Mouse (Mus musculus) heart, postnatal 4 days (tissue): ENCODE measurements around the gene Fam163a. TPM values are rescaled to one million over a fixed set of nuclear protein-coding genes. Genes with fewer than 3 reads are reported as not detected.

Experiments
- DNase-seq: peaks from one replicate; pipeline ENCODE4 v3.0.0; 2021
- total RNA-seq, 2 experiments: library from RNA; stranded (reverse); gene quantifications; 2 replicates each; pipeline ENCODE4 v1.2.3; 2021

Fam163a gene
- total RNA-seq, 2 experiments from 2014 or later: 0.81 to 0.88 TPM

DNA sequence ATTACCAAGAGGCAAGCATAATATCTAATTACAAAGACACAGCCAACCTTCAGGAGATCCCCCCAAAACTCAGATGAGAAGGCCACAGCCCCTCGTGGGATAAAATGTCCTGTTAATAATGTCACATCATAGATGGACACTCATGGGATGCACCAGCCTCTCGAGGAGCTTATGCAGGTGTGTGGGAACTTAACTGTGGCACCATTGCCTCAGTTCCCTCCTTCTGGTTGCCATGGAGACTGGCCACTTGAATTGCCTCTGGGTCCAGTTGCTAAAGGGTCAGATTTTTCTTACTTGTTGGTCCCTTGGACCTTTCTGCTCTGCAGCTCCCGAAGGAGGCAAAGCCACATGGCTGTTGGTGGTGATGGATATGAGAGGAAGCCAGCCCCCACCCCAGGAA lies 127.2 kb downstream of the Fam163a start:
- no peak for DNase-seq

DNA sequence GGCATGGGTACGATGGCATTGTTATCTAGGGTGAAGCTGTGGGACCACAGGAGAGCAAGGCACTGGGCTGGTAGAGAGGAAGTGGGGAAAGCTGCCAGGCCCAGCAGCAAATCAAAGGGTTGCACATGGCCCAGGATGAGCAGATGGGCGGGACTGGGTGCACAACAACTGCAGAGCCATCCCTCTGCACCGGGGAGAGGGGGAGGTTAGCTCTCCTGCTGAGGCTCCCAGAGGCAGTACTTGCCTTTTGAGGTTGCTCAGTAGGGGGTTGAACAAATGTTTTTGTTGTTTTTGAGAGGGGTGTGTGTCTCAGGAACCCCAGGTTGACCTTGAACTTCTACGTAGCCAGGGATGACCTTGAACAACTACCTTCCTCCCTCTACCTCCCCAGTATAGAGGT lies 128.4 kb downstream of the Fam163a start:
- DNase-seq: no peak

DNA sequence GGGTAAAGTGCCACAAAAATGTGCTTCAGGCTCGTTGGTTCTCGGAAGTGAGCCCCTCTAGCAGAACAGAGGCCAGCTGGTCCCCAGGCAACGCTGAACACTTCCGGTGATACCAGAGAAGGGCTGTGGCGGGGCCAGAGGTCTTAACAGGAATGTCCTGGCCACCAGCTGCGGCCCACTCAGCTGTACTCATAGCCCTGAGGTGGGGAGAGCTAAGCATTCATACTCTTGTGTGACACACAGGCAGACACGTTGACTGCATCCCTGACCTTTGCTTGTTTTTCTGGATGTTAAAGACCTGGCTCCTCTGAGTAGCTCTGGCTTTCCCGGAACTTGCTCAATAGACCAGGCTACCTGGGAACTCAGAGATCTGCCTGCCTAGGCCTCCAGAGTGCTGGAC lies 130.3 kb downstream of the Fam163a start:
- DNase-seq: peak; percentile 38

DNA sequence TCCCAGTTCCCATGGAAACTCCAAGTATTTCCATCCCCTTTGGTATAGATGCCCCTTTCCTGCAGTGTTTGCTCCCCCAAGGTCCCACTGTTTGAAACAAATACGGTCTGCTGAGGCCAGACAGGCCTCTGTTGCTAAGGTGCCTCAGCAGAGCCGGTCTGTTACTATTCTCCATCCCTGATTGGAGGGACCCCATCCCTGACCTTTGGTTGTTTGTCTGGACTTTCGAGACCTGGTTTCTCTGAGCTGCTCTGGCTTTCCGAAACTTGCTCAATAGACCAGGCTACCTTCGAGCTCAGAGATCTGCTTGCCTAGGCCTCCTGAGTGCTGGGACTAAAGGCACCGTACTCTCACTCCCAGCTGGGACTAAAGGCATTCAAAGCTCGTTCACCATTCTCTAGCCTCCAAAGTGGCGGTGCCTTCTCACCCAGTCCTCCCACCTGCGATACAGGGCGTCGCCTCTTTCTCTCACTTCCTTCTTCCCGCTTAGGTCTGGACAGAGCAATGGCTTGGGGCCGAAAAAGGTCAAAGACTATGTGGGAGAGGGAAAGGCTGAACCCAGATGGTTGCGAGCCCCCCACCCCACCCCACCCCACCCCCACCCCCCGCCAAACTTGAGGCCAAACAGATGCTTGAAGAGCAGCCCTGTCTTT lies 131.5 kb downstream of the Fam163a start:
- DNase-seq: no peak

DNA sequence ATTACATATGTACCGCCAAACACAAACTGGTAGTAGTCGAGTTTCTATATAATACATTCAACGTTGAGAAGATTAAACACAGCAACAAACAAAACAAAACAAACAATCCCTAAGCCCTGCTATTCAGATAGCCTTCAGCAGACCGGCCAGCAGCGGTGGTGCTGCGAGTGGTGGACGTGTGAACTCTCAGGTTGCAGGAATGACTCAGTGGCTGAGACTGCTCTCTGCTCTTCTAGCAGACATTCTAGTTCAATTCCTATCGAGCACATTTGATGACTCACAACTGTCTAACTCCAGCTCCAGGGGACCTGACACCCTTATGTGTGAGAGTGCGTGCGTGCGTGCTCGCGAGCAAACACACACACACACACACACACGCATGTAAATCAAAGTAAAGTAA lies 134.7 kb downstream of the Fam163a start:
- no peak for DNase-seq

DNA sequence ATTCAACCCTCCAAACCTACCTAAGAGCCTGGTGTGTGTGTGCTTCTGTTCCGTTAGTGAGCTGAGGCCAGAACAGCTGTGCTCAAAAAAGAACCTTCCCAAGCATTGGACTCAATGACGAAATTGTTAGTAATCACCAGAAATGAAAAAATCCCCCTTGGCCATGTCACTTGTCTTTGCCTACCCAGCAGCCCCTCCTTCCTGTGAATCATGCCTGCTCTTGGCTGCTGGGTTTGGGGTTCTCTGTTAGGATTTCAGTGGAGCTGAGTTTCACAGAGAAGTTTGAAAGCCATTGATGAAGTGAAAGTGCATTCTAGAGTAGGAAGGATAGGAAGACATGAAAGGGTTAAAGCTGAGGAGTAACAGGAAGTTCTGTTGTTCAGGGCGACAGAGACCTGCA lies 138.7 kb downstream of the Fam163a start:
- DNase-seq: no peak

DNA sequence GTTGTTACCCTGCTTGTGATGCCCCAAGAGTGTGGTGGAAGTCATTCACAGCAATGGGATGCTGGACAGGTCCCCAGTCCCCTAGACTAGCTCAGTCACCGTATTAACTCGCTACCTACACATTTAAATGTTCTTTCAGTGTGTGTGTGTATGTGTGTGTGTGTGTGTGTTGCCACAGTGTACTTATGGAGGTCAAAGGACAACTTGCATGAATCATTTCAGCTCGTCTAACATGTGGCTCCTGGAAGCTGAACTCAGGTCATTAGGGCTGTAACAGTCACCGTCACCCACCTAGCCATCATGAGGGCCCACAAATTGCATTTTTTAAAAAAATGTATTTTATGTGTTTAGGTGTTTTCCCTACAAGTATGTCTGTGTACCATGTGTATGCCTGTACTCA lies 142.6 kb downstream of the Fam163a start:
- no peak for DNase-seq

DNA sequence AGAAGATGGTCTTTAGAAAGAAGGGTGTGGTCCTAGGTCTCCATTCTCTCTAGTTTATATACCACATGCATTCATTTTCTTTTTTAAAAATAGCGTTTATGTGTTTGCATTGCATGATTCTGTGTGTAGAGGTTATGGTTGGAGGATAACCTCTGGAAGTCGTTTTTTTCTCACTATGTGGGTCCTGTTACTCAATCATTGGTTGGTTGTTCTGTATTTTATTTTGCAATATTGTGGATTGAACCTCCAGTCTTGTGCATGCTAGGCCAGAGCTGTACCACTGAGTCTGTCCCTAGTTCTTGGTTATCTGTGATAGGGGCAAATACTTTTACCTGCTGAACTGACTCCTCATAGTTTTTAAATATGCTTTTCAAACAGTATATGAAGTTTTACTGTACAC lies 146.6 kb downstream of the Fam163a start:
- no peak for DNase-seq

DNA sequence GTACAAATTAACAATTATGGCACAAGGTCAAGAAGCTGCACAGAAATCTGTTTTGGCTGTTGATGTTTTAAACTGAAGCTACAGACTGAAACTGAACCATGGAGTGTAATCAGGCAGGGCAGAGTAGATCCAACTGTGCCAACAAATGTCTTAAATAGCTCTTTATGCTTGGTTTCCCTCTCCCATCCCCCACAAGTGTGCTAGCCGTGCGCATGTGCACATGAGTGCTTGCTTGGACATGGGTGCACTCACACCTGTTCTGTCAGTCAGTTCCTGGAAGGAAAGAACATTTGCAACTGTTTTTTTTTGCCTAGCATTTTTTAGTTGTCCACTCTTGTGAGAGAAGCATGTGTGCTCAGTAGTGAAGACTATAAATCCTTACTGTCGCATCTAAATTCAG lies 158.1 kb downstream of the Fam163a start:
- no peak for DNase-seq

DNA sequence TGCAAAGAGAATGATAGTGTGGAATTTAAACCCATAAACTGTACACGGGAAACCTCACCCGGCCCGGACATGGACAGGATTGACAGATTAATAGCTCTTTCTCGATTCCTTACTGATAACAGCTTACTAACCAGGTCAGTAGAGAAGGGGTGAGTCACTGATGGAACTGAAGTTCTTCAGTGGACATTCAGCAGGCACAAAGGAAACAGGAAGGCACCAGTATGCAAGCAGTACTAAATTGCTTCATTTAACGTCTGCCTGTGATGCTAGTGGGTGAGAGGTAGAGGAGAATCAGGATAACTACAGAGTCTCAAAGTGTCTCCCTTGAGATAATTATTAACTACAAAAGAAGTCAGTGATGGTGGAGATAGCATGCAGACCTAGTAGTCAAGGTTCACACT lies 160.6 kb downstream of the Fam163a start:
- no peak for DNase-seq

DNA sequence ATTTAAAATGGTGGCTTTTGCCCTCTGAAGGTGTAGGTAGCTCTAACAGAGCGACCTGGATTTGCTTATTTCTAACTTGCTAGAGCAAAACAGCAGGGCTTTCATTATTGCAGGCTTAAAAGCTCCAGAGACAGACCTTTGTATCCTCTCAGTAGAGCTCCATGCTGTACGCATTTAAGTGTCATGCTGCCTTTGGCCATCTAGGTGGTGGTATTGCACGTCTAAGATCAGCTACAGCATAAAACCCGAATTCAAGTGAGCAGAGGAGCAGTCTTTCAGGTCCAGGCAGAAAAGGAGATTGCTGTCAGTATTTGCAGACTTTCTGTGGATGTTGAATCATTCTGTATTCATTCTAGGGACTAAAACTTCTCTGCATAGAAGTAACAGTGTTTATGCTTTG lies 161.8 kb downstream of the Fam163a start:
- DNase-seq: peak; percentile 50

DNA sequence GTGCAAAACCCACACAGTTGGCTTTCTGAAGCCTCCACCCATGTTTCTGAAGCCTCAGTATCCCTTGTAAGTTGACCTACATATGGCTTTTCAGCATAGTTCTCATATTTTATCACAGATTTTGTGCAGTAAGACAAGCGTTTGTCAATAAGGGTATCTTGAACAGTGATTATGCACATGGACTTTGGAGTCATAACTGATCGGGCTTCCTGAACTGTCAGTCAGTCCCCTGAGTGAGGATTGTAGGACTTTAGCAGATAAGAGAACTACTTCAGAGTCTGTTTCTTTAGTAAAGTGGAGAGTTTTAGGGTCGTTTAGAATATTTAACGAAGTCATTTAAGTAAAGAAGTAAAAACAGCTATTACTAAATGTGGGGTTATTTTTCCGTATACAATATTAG lies 162.3 kb downstream of the Fam163a start:
- no peak for DNase-seq

DNA sequence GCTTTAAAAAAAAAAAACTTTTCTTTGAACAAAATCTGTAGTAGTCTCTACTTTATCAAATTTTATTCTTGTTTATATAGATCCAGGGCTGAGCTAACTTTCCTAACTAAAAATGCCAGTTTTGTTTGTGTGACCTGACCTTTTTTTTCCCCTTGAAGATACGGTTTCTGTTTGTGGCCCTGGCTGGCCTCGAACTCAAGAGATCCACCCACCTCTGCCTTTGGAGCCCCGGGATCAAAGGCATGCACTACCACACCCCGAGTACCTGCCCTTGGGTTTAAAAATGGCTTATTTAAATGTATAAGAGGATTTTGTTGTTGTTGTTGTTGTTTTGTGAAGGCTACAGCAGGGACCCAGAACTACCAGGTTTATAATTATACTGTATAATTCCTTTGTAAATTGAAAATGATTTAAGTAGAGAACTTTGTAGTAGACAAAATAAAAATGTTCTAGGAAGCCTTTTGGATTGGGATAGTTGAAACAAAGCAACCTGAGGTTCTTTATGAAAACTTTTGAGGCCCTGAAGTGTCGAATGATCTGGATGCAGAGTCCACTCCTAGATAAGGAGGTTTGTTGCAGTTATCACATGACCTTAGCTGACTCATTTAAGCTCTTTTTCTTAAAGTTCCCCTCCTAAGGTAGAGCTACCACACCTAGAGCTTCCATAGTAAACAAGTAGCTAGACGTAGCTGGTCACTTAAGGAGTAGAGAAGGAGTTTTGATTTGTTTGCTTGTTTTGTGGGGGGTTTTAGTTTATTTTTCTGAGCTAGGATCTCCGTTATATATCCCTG lies 163.2 kb downstream of the Fam163a start:
- DNase-seq: no peak

DNA sequence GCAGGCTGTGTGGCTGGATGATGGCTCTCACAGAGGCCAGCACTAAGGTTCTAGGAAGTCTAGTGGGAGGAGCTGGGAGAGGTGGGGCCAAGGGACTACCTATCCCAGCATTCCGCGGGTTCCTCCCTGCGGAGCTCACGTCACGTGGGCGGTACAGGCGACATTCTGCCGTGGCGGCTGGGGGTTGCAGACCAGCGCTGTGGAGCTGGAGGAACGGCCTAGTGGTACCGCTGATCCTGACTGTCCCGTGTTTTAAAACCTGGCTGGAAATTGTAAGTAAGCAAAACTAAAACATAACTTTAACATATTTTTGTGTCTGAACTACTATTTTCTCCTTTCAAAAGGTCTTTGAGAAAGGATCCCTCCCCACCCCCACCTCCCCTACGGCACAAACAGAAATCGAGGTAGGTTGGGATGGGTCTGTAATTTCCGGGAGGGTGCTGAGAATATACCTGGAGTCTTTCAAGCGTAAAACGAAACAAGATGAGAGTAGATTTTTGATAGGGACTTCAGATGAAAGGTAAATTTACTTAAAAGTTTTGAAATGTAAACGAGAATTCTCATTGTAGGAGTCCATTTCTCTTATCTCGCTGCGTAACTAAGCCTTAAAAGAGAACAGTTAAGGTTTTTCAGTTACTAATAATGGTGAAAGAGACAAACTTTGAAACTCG lies 164.0 kb downstream of the Fam163a start:
- peak; percentile 92 for DNase-seq

DNA sequence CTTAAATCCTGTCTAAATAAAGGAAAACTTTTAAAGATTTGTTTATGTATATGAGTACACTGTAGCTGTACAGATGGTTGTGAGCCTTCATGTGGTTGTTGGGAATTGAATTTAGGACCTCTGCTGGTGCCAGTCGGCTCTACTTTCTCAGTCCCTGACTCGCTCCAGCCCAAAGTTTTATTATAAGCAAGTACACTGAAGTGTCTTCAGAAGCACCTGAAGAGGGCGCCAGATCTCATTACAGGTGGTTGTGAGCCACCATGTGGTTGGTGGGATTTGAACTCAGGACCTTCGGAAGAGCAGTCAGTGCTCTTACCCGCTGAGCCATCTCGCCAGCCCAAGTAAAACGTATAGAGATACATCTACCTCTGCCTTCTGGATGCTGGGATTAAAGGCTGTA lies 164.8 kb downstream of the Fam163a start:
- peak; percentile 12 for DNase-seq

DNA sequence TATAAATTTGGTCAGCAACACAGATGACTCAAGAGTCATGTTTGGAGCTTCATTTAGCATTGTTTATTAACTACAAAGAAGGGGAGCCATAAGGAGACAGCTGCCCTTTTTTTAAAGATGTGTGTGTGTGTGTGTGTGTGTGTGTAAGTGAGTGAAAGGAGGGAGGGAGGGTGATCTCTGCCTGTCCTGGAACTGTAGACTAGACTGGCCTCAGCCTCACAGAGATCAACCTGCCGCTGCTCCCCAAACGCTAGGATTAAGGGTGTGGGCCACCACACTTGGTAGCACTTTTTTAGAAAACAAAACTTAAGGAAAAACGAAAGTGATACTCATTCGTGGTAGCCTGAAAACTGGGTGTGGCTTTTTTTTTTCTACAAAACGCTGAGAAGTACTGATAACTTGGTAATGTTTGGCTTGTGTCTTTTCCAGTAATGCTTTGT lies 167.7 kb downstream of the Fam163a start:
- DNase-seq: peak; percentile 25

DNA sequence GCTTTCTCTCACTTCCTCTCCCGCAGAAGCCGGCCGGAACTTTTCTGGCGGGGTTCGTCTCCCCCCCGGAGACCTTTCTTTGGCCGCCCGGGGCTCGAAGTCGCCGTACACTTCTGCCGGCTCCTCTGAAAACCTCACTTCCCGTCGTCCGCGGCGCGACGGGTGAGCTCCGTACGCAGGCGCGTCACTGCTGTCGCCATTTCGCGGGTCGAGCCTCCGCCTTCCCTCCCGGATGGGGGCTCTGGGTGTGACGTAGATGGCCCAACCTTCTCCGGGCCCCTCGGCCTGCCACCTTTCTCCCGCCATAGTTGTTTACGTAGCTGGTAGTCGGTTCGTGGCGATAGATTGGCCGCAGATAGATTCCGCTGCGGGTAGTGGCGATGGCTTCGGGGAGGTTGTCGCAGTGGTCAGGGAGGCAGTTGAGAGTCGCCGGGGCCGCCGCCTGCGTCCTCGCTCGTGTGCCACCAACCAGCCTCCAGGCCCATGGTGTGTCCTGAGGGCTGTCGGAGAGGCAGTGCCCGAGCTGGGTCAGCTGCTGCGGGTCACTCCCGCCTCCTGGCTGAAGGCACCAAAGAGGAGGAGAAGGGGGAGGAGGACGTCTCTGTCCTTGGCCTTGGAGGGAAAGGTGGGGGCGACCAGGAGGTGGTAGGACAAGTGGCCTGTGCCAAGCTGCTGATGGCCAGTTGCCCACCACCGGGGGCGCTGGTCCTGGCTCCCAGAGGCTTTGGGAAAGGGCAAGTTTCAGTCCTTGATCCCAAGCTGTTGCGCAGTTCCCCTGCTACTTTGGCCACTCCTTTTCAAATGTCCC lies 168.7 kb downstream of the Fam163a start, which contains the start of gene Tor1aip1:
Gene Tor1aip1 (minus strand): TSS at position 551 of the 808 bp plus-strand sequence.
- peak; percentile 99 for DNase-seq

DNA sequence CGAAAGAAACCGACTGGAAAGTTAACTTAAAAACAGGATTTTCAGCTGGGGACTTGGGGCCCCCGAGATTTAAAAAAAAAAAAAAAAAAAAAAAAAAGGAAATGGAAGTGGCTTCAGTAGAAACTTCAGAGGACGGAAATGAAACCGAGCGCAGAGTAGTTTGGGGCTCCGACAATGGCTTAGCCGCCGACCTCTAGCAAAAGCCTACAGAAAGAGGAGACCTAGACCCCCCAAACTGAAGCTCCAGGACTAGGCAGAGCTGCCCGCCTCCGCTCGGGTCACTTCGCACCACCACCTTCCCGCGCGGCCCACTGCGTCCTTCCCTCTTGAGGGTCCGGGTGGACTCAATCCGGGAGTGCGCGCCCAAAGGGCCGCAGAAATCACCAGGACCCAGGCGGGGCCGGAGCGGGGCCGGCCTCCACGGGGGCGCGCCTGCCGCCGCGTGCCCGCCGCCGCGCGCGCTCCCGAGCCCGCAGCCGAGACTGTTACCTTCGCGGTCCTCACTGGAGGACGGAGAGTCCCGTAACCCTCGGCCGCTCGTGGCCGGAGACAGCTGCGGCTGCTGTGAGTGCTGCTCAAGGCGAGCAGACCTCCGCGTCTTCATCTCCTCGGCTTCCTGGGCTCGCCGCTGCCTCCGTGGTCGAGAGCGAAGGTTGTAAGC lies 169.4 kb downstream of the Fam163a start, which contains the start of gene Tor1aip2:
Gene Tor1aip2 (plus strand): TSS at position 135 of the 661 bp plus-strand sequence.
- DNase-seq: peak; percentile 86

DNA sequence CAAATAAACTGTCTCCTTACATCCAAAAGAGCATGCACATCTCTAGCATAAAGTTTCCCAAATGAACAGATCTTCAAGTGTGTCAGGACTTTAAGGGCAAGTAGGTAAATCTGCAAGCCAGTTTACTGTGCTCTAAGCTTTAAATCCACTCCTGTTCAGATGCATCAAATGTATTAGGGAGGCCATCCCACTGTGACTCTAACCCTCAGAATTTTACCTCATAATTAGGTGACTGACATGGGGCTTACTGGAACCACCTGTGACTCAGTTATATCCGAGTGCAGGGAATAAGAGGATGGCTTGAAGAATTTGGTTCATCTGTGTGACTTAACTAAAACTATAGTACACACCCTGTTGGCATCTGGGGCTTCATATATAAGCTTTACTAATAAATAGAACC lies 170.2 kb downstream of the Fam163a start:
- no peak for DNase-seq

DNA sequence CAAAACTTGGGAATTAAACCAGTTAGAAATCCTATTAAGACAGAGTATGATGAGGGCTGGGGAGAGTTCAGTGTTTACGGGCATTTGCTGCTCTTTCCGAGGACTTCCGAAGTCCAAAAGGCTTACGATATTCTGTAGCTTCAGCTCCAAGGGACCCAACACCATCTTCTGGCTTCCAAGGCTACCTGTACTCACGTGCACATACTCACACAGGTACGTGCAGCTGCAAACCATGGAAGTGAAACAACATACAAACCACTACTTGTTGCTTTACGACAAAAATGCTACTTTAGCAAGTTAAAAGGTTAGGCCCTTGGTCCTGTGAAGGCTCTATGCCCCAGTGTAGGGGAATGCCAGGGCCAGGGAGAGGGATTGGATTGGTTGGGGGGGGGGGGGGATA lies 170.9 kb downstream of the Fam163a start:
- no peak for DNase-seq

DNA sequence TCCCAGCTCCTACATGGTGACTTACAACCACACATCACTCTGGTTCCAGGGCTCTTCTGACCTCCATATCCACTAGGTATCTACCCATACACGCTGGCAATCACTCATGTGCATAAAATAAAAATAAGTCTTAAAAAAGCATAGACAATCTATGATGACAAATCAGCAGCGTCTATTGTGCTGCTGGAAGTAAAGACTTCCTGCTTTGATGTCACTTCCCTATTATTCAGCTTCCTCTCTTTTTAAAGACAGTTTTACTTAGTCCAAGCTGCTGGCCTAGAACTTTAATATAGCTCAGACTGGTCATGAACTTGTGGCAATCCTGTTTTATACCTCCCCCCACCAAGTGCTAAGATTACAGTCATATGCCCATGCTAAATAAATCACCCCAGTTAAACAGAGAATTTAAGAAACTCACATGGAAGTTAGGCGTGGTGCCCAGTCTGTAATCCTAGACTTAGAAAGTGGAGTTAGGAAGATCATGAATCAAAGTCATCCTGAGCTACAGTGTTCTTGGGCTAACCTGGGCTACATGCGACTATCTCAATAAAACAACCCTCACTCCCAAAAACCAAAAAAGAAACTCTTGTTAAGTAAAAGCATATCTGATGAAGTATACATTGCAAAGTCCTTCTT lies 176.4 kb downstream of the Fam163a start:
- DNase-seq: no peak
